Mouse (Mus musculus) midbrain, embryonic 11.5 days (tissue): Measurements from ENCODE around the gene Traf3ip1. TPM values are rescaled to one million over a fixed set of nuclear protein-coding genes. Genes with fewer than 3 reads are reported as not detected.

ENCODE experiments used
- ATAC-seq: fragments of 200-750 bp; cut with Nextera tagmentation; 2 replicates; pipeline ENCODE4 v1.8.0; 2017; ENCODE audit warnings: moderate TSS enrichment, moderate library complexity; ENCODE audit not compliant: low FRiP score
- DNase-seq: peaks from one replicate; pipeline ENCODE4 v3.0.0; 2015; ENCODE audit warnings: low spot score; ENCODE audit errors: missing footprints
- H3K27ac ChIP-seq: fragments of 300-500 bp; sonication (generic); 2 replicates; pipeline ENCODE4 v1.5.1; 2014; ENCODE audit warnings: low read depth, low read length
- H3K27me3 ChIP-seq: fragments of 300-500 bp; sonication (generic); 2 replicates; pipeline ENCODE4 v1.6.1; 2014; ENCODE audit warnings: mild to moderate bottlenecking, low read length, moderate library complexity, mixed read lengths; ENCODE audit not compliant: control insufficient read depth, insufficient read depth
- H3K36me3 ChIP-seq: fragments of 300-500 bp; sonication (generic); 2 replicates; pipeline ENCODE4 v1.6.1; 2014; ENCODE audit warnings: mild to moderate bottlenecking, low read length, moderate library complexity, mixed read lengths; ENCODE audit not compliant: control insufficient read depth, insufficient read depth
- H3K4me1 ChIP-seq: fragments of 300-500 bp; sonication (generic); 2 replicates; pipeline ENCODE4 v1.6.1; 2014; ENCODE audit warnings: low read length; ENCODE audit not compliant: control insufficient read depth, insufficient read depth
- H3K4me2 ChIP-seq: fragments of 300-500 bp; sonication (generic); 2 replicates; pipeline ENCODE4 v1.6.1; 2014; ENCODE audit warnings: mild to moderate bottlenecking, moderate library complexity
- H3K4me3 ChIP-seq: fragments of 300-500 bp; sonication (generic); 2 replicates; pipeline ENCODE4 v1.5.1; 2014; ENCODE audit warnings: low read depth, low read length
- H3K9ac ChIP-seq: fragments of 300-500 bp; sonication (generic); 2 replicates; pipeline ENCODE4 v1.6.1; 2014; ENCODE audit warnings: low read length
- H3K9me3 ChIP-seq: fragments of 300-500 bp; sonication (generic); 2 replicates; pipeline ENCODE4 v1.6.1; 2016; ENCODE audit warnings: low read length; ENCODE audit not compliant: control insufficient read depth
- WGBS: fragments of 180-500 bp; shearing (Covaris S2); extraction: QIAGEN DNeasy Blood & Tissue Kit; methylation state at CpG from one replicate; pipeline ENCODE4 v1.1.7; 2014; 5-methylcytosine and 5-hydroxymethylcytosine counted together
- polyA plus RNA-seq: library from polyadenylated mRNA; unstranded; fragments of >200 nt; fragmentation: Nextera tagmentation; extraction: Ambion mirVana; gene quantifications from 2 replicates; pipeline ENCODE4 v1.2.1, GENCODE M21; 2014

The Traf3ip1 gene
- polyA plus RNA-seq: 6.0 and 7.3 TPM in 2 replicates

GRCm38 (mm10) chr1:91494457-91495140 lies at the start of gene Traf3ip1:
Traf3ip1 (plus strand) TSS chr1:91494647.
- Histone ChIP-seq H3K4me2 (peak within 1 kb of the TSS; percentile 92), H3K4me3 (peak within 1 kb of the TSS; percentile 92), H3K36me3 (no peaks in the 10 kb centered on the region), H3K4me1 (peaks cover 12% of the 10 kb centered on the region), H3K9me3 (no peaks in the 10 kb centered on the region), H3K27ac (no peak within 1 kb of the TSS), H3K9ac (peak within 1 kb of the TSS; percentile 87), H3K27me3 (no peaks in the 10 kb centered on the region)
- ATAC-seq: peak; percentile 98
- peak; percentile 99 for DNase-seq
- WGBS: under 1% methylated on average over 79 of the region's 79 CpGs

- no peak for ATAC-seq
- no peaks in the 10 kb centered on the region for H3K27me3 ChIP-seq
- no peak overlapping the region for H3K4me2 ChIP-seq
- peaks cover 8% of the 10 kb centered on the region; the same call in 1 of the 2 replicates for H3K9me3 ChIP-seq
- peak; percentile 33 for DNase-seq
- 92% methylated on average over 17 of the region's 17 CpGs for WGBS
- H3K9ac ChIP-seq: no peak overlapping the region
- H3K27ac ChIP-seq: no peak overlapping the region
- H3K36me3 ChIP-seq: peaks cover 7% of the 10 kb centered on the region; the same call in 1 of the 2 replicates
- no peak overlapping the region for H3K4me3 ChIP-seq
- H3K4me1 ChIP-seq: no peaks in the 10 kb centered on the region
These were observed 49.3 kb upstream of the Traf3ip1 start for GRCm38 (mm10) chr1:91444841-91445830.

DNA sequence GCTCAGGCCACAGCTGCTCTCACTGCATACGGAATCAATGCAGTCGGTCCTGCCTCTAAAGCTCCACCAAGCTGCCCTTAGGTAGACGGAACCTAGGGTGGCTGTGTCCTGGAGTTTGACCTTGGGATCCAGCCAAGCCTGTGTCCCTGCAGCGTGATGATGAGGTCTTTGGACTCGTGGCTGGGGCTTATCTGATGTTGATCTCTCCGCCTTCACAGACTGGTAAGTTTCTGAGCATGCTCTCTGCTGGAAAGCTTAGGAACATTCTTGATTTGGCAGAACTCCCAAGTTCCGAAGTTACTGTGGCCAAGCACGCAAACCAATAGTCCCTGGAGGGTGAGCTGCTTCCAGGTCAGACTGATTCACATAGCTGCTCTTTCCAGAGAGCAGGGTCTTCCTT lies 48.4 kb upstream of the Traf3ip1 start:
- Histone ChIP-seq H3K27me3 (no peaks in the 10 kb centered on the region), H3K4me2 (no peak overlapping the region)
- WGBS: 89% methylated on average over 8 of the region's 8 CpGs

GRCm38 (mm10) chr1:91446511-91446910 lies 47.9 kb upstream of the Traf3ip1 start:
- Histone ChIP-seq H3K9ac (no peak overlapping the region), H3K4me3 (no peak overlapping the region), H3K27ac (no peak overlapping the region), H3K9me3 (peaks cover 8% of the 10 kb centered on the region; the same call in 1 of the 2 replicates), H3K36me3 (peaks cover 7% of the 10 kb centered on the region; the same call in 1 of the 2 replicates), H3K4me1 (no peaks in the 10 kb centered on the region), H3K27me3 (no peaks in the 10 kb centered on the region), H3K4me2 (no peak overlapping the region)
- no peak for ATAC-seq
- WGBS: 93% methylated on average over 4 of the region's 4 CpGs
- DNase-seq: no peak

More for the DNA sequence above, 48.4 kb upstream of the Traf3ip1 start:
- DNase-seq (peak; percentile 47), ATAC-seq (no peak)
- Histone ChIP-seq H3K4me3 (no peak overlapping the region), H3K27ac (no peak overlapping the region), H3K9me3 (peaks cover 8% of the 10 kb centered on the region; the same call in 1 of the 2 replicates), H3K9ac (no peak overlapping the region), H3K36me3 (peaks cover 7% of the 10 kb centered on the region; the same call in 1 of the 2 replicates), H3K4me1 (no peaks in the 10 kb centered on the region)

GRCm38 (mm10) chr1:91448688-91449087 lies 45.8 kb upstream of the Traf3ip1 start:
- 93% methylated on average over 10 of the region's 10 CpGs for WGBS
- Histone ChIP-seq H3K27me3 (no peaks in the 10 kb centered on the region), H3K4me1 (no peaks in the 10 kb centered on the region), H3K9me3 (peaks cover 8% of the 10 kb centered on the region; the same call in 1 of the 2 replicates), H3K9ac (no peak overlapping the region), H3K27ac (no peak overlapping the region), H3K4me3 (no peak overlapping the region), H3K36me3 (peaks cover 7% of the 10 kb centered on the region; the same call in 1 of the 2 replicates), H3K4me2 (no peak overlapping the region)
- ATAC-seq (no peak), DNase-seq (no peak)

- DNase-seq (no peak), ATAC-seq (no peak)
- H3K4me1 ChIP-seq: peaks cover 5% of the 10 kb centered on the region
- 89% methylated on average over 5 of the region's 5 CpGs for WGBS
- H3K36me3 ChIP-seq: peaks cover 7% of the 10 kb centered on the region; the same call in 1 of the 2 replicates
- H3K27me3 ChIP-seq: no peaks in the 10 kb centered on the region
- H3K9ac ChIP-seq: no peak overlapping the region
- H3K9me3 ChIP-seq: peaks cover 8% of the 10 kb centered on the region; the same call in 1 of the 2 replicates
- no peak overlapping the region for H3K4me2 ChIP-seq
- H3K4me3 ChIP-seq: no peak overlapping the region
- H3K27ac ChIP-seq: no peak overlapping the region
These were observed 43.6 kb upstream of the Traf3ip1 start for GRCm38 (mm10) chr1:91450851-91451250.

DNA sequence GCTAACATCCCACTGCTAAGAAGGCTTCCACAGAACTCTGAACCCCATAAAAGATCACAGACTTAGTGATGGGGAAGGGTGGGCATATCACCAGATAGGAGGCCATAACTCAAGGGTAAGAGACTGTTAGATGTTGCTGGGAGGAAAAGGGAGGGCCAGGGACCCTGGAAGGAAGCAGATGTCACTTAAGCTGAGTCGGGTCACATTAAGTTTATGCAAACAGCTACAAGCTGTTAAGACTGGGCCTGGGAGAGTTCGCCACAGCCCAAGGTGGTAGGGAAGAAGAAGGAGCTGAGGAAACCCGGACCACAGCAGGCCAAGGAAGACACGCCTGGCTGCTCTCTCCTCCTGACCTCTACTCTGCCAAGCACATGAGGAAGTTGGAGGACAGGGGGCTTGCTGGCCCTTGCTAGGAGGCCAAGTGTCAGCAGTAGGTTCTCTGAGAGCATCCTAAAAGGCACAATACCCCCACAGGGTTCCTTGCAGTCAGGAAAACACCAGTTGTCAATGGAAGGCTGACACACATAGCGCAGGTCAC lies 42.8 kb upstream of the Traf3ip1 start:
- DNase-seq (no peak), ATAC-seq (no peak)
- H3K9ac ChIP-seq: no peak overlapping the region
- H3K9me3 ChIP-seq: peaks cover 8% of the 10 kb centered on the region; the same call in 1 of the 2 replicates
- 71% methylated on average over 5 of the region's 5 CpGs for WGBS
- no peak overlapping the region for H3K4me3 ChIP-seq
- no peak overlapping the region for H3K4me2 ChIP-seq
- H3K27me3 ChIP-seq: no peaks in the 10 kb centered on the region
- H3K4me1 ChIP-seq: peaks cover 13% of the 10 kb centered on the region
- peaks cover 7% of the 10 kb centered on the region; the same call in 1 of the 2 replicates for H3K36me3 ChIP-seq
- no peak overlapping the region for H3K27ac ChIP-seq

- ATAC-seq (no peak), DNase-seq (no peak)
- Histone ChIP-seq H3K9me3 (no peaks in the 10 kb centered on the region), H3K4me3 (no peak overlapping the region), H3K27ac (no peak overlapping the region), H3K27me3 (peaks cover 2% of the 10 kb centered on the region; the same call in 1 of the 2 replicates), H3K36me3 (no peaks in the 10 kb centered on the region), H3K4me2 (no peak overlapping the region), H3K9ac (no peak overlapping the region), H3K4me1 (peaks cover 26% of the 10 kb centered on the region)
- WGBS: 85% methylated on average over 9 of the region's 9 CpGs
These were observed 40.5 kb upstream of the Traf3ip1 start for GRCm38 (mm10) chr1:91453932-91454331.
